Mouse (Mus musculus) hindbrain, embryonic 13.5 days (tissue): Measurements from ENCODE around the gene Olfr869. TPM values are rescaled to one million over a fixed set of nuclear protein-coding genes. Genes with fewer than 3 reads are reported as not detected.

ENCODE experiments used
- ATAC-seq: fragments of 200-750 bp; cut with Nextera tagmentation; 2 replicates; pipeline ENCODE4 v1.8.0; 2017; ENCODE audit warnings: moderate TSS enrichment; ENCODE audit not compliant: low FRiP score
- H3K27ac ChIP-seq: fragments of 300-500 bp; sonication (generic); 2 replicates; pipeline ENCODE4 v1.5.1; 2015; ENCODE audit warnings: inconsistent platforms, mild to moderate bottlenecking, moderate library complexity
- H3K27me3 ChIP-seq: fragments of 300-500 bp; sonication (generic); 2 replicates; pipeline ENCODE4 v1.6.1; 2015; ENCODE audit warnings: mild to moderate bottlenecking, inconsistent platforms
- H3K36me3 ChIP-seq: fragments of 300-500 bp; sonication (generic); 2 replicates; pipeline ENCODE4 v1.6.1; 2015; ENCODE audit warnings: mild to moderate bottlenecking, inconsistent platforms
- H3K4me1 ChIP-seq: fragments of 300-500 bp; sonication (generic); replicated peaks from 2 replicates; pipeline ENCODE4 v1.6.1; 2015; ENCODE audit warnings: inconsistent platforms
- H3K4me2 ChIP-seq: fragments of 300-500 bp; sonication (generic); 2 replicates; pipeline ENCODE4 v1.6.1; 2015; ENCODE audit warnings: inconsistent platforms, mild to moderate bottlenecking, moderate library complexity
- H3K4me3 ChIP-seq: fragments of 300-500 bp; sonication (generic); 2 replicates; pipeline ENCODE4 v1.5.1; 2015; ENCODE audit warnings: mild to moderate bottlenecking, inconsistent platforms
- H3K9ac ChIP-seq: fragments of 300-500 bp; sonication (generic); 2 replicates; pipeline ENCODE4 v1.6.1; 2015; ENCODE audit warnings: mild to moderate bottlenecking, inconsistent platforms
- H3K9me3 ChIP-seq: fragments of 300-500 bp; sonication (generic); 2 replicates; pipeline ENCODE4 v1.6.1; 2016; ENCODE audit warnings: inconsistent platforms
- WGBS: fragments of 180-500 bp; shearing (Covaris S2); methylation state at CpG from one replicate; pipeline ENCODE4 v1.1.7; 2015; 5-methylcytosine and 5-hydroxymethylcytosine counted together
- polyA plus RNA-seq: library from polyadenylated mRNA; unstranded; fragments of >200 nt; fragmentation: Nextera tagmentation; extraction: Ambion mirVana; gene quantifications from 2 replicates; pipeline ENCODE4 v1.2.1, GENCODE M21; 2015

Olfr869 gene
- polyA plus RNA-seq = not detected in 2 replicates

- WGBS = 77% methylated on average over 2 of the region's 2 CpGs
- ATAC-seq = no peak
- H3K27me3 ChIP-seq = no peaks in the 10 kb centered on the region
Measured at GRCm38 (mm10) chr9:20128709-20129108, at the start of gene Olfr869. Gene Olfr869, plus strand, starts transcription at chr9:20129009.

GRCm38 (mm10) chr9:20098326-20098725 lies 30.5 kb upstream of the Olfr869 start, which contains the start of gene Olfr868:
Gene Olfr868, plus strand, starts transcription at chr9:20098626.
- Histone ChIP-seq H3K9me3 (peaks cover 9% of the 10 kb centered on the region), H3K4me2 (no peak within 1 kb of the TSS), H3K4me1 (no peaks in the 10 kb centered on the region), H3K9ac (no peak within 1 kb of the TSS), H3K4me3 (no peak within 1 kb of the TSS), H3K27ac (no peak within 1 kb of the TSS), H3K36me3 (no peaks in the 10 kb centered on the region), H3K27me3 (no peaks in the 10 kb centered on the region)
- ATAC-seq = no peak
- 52% methylated on average over 2 of the region's 2 CpGs for WGBS

More at GRCm38 (mm10) chr9:20128709-20129108, at the start of gene Olfr869:
- no peak within 1 kb of the TSS for H3K4me2 ChIP-seq
- 0 out of 2 replicates have a peak, but pooled peaks cover 4% of the 10 kb centered on the region for H3K9me3 ChIP-seq
- no peaks in the 10 kb centered on the region for H3K4me1 ChIP-seq
- H3K36me3 ChIP-seq = no peaks in the 10 kb centered on the region
- H3K9ac ChIP-seq = no peak within 1 kb of the TSS
- no peak within 1 kb of the TSS for H3K4me3 ChIP-seq
- H3K27ac ChIP-seq = no peak within 1 kb of the TSS

GRCm38 (mm10) chr9:20149706-20150105 lies 20.9 kb downstream of the Olfr869 start:
- Histone ChIP-seq H3K4me2 (no peak overlapping the region), H3K4me1 (no peaks in the 10 kb centered on the region), H3K27me3 (no peaks in the 10 kb centered on the region), H3K9ac (no peak overlapping the region), H3K4me3 (no peak overlapping the region), H3K27ac (no peak overlapping the region), H3K36me3 (no peaks in the 10 kb centered on the region), H3K9me3 (peaks cover 18% of the 10 kb centered on the region; the same call in 1 of the 2 replicates)
- no peak for ATAC-seq
- WGBS = 93% methylated on average over 3 of the region's 3 CpGs

- no peak within 1 kb of the TSS for H3K4me3 ChIP-seq
- no peaks in the 10 kb centered on the region for H3K27me3 ChIP-seq
- WGBS = 76% methylated on average over 2 of the region's 2 CpGs
- H3K9me3 ChIP-seq = peaks cover 15% of the 10 kb centered on the region; the same call in 1 of the 2 replicates
- no peaks in the 10 kb centered on the region for H3K4me1 ChIP-seq
- no peak within 1 kb of the TSS for H3K27ac ChIP-seq
- no peaks in the 10 kb centered on the region for H3K36me3 ChIP-seq
- H3K9ac ChIP-seq = no peak within 1 kb of the TSS
- no peak within 1 kb of the TSS for H3K4me2 ChIP-seq
- ATAC-seq = no peak
Measured at GRCm38 (mm10) chr9:20173957-20174356, 45.1 kb downstream of the Olfr869 start, which contains the start of gene Olfr870. Gene Olfr870, minus strand, starts transcription at chr9:20174057.

- WGBS = 77% methylated on average over 5 of the region's 5 CpGs
- H3K4me3 ChIP-seq = no peak overlapping the region
- no peak overlapping the region for H3K27ac ChIP-seq
- no peaks in the 10 kb centered on the region for H3K4me1 ChIP-seq
- H3K27me3 ChIP-seq = no peaks in the 10 kb centered on the region
- peaks cover 21% of the 10 kb centered on the region for H3K9me3 ChIP-seq
- no peak for ATAC-seq
- H3K9ac ChIP-seq = no peak overlapping the region
- no peak overlapping the region for H3K4me2 ChIP-seq
- no peaks in the 10 kb centered on the region for H3K36me3 ChIP-seq
Measured at GRCm38 (mm10) chr9:20179463-20179862, 50.7 kb downstream of the Olfr869 start.

Other genes with a start within 250 kb of the Olfr869 start
- not detected in 2 replicates for gene Olfr862, start 241.0 kb upstream of the Olfr869 start, polyA plus RNA-seq
- gene Olfr77, start 212.1 kb upstream of the Olfr869 start, polyA plus RNA-seq = 0.17 TPM in 2 replicates
- not detected in 2 replicates for gene Olfr866, start 101.0 kb upstream of the Olfr869 start, polyA plus RNA-seq
- gene Olfr867, start 71.4 kb upstream of the Olfr869 start, polyA plus RNA-seq = not detected in 2 replicates
- gene Olfr868, start 30.4 kb upstream of the Olfr869 start, polyA plus RNA-seq = not detected in 2 replicates
- gene Olfr870, start 45.0 kb downstream of the Olfr869 start, polyA plus RNA-seq = not detected in 2 replicates
- not detected in 2 replicates for gene Olfr871, start 83.2 kb downstream of the Olfr869 start, polyA plus RNA-seq
- gene Olfr872, start 108.1 kb downstream of the Olfr869 start, polyA plus RNA-seq = not detected in 2 replicates
- gene Olfr39, start 153.3 kb downstream of the Olfr869 start, polyA plus RNA-seq = not detected in 2 replicates
- 0.17 TPM in 1 of 2 replicates, not detected in the other for gene Olfr873, start 169.5 kb downstream of the Olfr869 start, polyA plus RNA-seq
- gene Olfr18, start 207.1 kb downstream of the Olfr869 start, polyA plus RNA-seq = not detected in 2 replicates